Mouse (Mus musculus): ENCODE measurements at regions not wholly inside any gene's neighbourhood (a gene's known extent, or its start where the extent isn't known, plus 50 kb on each side); places are given as distances from the start of the nearest gene placed in this dataset.

GRCm38 (mm10) chr11:65495034-65495433 is 225.2 kb upstream of the Myocd start:
- no peak for DNase-seq (ENCODE audit: low spot score in 2 of 2)

DNA sequence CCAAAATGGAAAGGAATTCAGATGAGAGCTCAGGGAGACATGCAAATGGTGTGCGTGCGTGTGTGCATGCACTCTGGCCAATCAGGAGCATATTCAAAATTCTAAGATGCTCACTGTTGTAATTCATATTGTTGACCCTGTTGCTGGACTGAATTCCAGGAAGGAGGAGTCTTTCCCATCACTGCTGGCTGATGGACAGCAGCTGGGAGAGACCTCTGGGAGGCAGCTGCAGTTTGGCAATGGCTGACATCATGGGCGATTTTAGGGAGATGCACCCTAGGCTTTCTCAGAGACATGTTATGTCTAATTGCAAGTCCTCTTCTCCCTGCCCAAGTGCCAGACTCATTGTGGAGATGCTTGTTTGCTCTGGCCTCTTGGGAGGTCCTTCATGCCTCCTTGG is 220.6 kb upstream of the Myocd start:
- no peak for DNase-seq (ENCODE audit: low spot score in 2 of 2)

DNA sequence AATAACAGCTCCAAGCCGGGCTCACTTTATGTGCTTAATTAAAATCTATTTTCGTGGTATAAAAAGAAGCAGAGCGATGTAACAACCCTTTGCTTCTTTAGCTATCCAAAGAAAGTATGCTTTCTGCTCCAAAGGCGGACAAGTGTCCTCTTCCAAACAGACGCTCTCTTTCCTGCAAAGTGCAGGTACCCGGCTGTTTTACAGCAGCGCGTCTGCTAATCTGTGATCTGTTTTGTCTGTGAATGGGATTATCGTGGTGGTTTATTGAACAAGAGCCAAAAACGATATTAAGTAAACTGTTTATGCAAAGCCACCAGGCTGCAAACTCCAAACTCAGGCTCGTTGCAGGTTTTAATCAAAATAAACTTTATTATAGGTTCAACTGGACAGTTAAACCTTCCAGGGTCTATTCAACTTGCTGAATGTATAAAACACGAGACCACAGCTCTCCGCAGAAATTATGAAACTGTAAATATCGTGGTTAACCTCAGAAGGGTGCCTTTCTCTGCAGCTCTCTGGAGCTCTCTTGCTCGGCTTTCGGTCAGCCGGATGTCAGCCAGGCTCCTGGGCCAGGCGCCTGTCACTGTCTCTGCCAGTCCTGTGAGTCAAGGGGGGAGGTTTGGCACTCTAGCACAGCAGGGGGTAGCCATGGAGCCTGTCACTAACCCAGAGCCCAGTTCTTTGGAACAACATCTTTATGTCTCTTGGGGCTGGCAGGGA is 206.2 kb upstream of the Myocd start:
- peak; percentile 34 to 65 for DNase-seq (ENCODE audit: low spot score in 2 of 2)

DNA sequence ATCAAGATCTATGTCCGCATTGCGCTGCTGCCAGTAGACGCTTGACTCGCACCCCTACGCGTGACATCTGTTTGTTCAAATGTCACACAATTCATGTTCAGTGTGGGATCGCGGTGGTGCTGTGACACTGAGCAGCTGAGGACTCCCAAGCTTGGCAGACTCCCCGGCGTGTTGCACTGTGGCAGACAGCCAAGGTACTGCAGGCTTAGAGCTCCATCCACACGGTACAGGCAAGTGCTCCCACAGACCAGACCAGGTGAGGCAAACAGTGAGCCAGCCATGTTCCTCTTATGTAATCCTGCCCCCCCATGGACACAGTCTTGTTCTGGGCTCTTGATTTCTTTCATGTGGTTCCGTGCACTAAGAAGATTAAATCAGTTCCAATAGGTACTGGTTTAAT is 205.5 kb upstream of the Myocd start:
- DNase-seq (ENCODE audit: low spot score in 2 of 2): peak; percentile 26 to 68

- DNase-seq (ENCODE audit: low spot score in 2 of 2): no peak
Observed at GRCm38 (mm10) chr11:65469762-65470741, 200.3 kb upstream of the Myocd start.

DNA sequence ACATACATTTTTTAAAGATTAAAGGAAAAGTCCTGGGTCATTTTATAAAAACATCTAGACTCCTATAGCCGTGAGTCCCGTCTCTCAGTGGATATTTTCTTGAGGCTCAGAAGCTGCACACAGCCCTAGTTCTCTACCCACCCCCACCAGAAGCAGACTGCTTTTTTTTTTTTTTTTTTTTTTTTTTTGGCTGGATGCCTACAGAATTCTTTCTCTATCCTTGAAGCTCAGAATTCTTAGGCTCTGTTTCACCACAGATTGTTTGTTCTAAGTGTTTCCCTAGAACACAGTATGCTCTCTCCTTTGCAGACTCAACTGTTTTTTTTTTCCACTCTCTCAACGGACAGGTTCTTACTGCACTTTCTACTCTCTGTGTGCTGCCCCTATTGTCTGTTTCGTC is 191.3 kb upstream of the Myocd start:
- no peak for DNase-seq (ENCODE audit: low spot score in 2 of 2)

DNA sequence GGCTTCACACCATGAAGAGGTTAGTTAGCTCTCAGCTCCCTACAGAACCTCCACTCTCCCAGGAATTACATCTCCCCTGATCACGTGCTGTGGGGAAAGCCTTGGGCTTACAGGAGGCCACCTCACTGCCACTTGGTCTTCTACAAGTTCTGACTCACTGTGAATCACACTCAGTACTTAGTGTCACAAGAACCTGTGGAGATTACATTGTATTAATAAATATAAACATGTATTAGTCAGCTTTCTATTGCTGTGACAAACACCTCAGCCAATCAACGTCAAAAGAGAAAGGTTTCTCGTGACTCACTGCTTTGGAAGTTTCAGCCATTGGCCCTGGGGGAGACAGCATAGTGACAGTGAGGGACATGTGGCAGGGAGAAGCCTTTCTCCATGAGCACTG is 178.6 kb upstream of the Myocd start:
- DNase-seq (ENCODE audit: low spot score in 2 of 2): no peak

GRCm38 (mm10) chr11:65443466-65444024 is 173.8 kb upstream of the Myocd start:
- DNase-seq (ENCODE audit: low spot score in 2 of 2): no peak

DNA sequence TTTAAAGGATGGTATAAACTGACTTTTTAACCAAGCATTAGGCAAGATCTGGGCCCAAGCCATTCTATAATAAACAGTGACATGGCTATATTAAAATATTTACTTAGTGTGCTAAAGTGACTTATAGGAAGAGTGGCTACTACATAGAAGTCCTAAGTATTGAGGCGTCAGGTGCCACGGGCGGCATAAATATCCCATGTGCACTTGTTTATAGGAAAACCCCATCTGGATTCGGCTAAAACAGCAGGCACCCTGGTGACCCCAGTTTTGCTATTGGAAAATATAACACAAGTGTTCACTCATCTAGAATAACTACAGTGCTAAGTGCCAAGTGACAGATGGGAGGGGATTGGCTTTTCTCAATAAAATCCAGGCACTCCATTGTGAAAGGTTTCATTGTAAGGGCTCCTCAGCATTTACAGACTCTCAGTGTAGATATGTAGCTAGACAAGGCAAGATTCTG is 165.9 kb upstream of the Myocd start:
- DNase-seq (ENCODE audit: low spot score in 2 of 2): peak in 1 of 2 experiments; percentile 25

GRCm38 (mm10) chr11:65421889-65422288 is 152.1 kb upstream of the Myocd start:
- DNase-seq (ENCODE audit: low spot score in 2 of 2): no peak

DNA sequence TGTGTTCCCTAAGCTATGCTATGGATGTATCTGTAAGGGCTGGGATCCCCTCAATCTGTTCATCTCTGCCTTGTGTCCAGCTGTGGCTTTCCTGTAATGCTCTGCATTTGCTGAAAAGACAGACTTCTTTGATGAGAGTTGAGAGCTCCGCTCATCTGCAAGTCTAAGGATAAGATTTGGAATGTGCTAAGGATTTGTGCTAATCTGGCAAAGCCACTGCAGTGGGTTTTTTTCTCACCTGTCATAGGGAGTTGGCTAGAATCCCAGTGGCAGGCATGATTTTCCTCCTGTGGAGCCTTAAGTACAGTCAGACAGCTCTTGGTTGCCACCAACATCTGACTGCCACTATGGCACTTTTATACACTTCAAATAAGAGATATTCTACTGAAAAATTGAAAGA is 138.8 kb upstream of the Myocd start:
- no peak for DNase-seq (ENCODE audit: low spot score in 2 of 2)

GRCm38 (mm10) chr11:65402460-65403154 is 132.8 kb upstream of the Myocd start:
- DNase-seq (ENCODE audit: low spot score in 2 of 2): peak in 1 of 2 experiments; percentile 46

DNA sequence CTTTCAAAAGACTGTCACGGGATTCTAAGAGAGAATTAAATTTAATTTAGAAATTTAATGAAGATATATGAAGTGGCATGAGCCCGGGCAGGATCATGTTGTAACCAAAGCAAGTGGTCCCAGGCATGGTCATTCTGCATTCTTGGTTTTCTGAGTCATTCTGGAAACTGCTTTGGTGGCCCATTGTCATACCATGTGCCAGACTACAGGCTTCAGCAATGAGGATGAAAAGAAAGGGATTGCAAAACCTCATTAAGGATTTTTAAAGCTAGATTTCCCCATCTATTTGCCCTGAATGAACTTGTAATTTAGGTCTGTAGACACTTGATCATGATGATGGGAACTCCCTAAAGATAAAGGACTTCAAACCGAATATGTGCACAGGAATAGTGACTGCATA is 119.4 kb upstream of the Myocd start:
- no peak for DNase-seq (ENCODE audit: low spot score in 2 of 2)

DNA sequence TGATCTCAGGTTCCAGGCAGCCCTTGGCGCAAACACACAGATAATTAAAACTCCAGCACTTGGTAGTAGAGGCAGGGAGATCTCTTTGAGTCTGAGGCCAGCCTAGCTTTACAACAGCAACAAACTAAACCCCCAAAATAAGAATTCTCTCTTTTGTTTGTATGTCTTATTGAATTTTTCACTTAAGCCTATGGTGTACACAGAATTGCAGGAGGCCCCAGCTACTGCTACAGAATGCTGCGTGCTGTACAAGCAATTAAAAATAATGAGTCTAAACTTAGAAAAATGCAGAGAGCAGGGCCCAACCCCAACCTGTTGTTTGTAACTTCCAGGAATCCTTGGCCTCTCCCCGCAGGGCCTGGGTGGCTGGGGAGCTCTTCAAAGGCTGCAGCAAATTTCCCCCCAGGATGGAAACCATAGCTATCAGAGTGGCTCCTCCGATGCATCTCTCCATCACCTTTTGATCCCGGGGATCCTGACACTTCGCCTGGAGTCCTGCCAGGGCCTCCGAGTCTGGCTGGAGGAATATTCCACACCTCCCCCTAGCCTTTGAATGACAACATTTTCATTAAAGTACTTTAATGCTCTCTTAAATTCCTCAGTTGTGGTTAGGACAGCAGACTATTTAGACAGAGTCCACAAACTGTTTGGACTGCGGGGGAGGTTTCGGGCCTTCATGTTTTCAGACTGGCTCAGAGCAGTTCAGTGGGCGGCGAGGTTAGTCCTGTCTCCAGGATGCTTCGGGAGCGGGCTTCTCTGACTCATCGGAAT is 116.7 kb upstream of the Myocd start:
- no peak for DNase-seq (ENCODE audit: low spot score in 2 of 2)

DNA sequence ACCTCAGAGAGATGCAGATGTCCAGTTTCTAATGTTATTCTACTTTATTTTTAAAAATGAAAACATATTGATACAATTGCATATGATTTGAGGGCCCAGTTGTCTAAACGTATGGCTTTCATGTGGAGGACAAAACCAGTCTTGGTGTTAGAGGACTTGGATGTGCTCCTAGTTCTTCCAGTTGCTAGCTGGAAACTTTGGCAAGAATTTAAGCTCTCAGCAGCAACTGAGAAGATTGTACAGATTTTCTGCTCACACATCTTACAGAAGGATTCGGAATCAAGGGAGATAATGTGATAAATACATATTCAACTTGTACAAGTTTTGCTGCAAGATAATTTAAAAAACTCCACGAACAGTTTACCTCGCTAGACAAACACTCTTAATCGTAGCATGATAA is 105.6 kb upstream of the Myocd start:
- no peak for DNase-seq (ENCODE audit: low spot score in 2 of 2)

DNA sequence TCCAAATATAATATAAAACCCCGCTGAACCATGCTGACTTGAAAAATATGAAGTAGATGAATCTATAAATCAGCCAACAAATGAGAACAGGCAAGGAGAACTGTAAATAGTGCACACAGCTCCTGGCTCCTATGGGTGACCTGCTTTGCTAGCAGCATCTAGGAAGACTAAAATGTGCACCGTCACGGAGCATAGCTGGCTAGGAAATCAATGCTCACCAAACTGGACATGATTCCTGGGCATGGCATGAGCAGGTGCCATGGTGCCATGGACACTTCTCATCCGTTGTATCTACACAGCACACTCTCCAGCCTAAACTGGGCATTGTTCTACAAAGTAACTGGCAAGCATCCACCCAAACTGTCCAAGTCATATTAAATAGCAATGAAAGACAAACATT is 103.3 kb upstream of the Myocd start:
- DNase-seq (ENCODE audit: low spot score in 2 of 2): no peak

GRCm38 (mm10) chr11:65372309-65372811 is 102.6 kb upstream of the Myocd start:
- peak in 1 of 2 experiments; percentile 46 for DNase-seq (ENCODE audit: low spot score in 2 of 2)

GRCm38 (mm10) chr11:65367825-65368224 is 98.0 kb upstream of the Myocd start:
- DNase-seq (ENCODE audit: low spot score in 2 of 2): no peak

- DNase-seq (ENCODE audit: low spot score in 2 of 2): no peak
Observed at GRCm38 (mm10) chr11:65366677-65367370, 97.0 kb upstream of the Myocd start.
